Mouse (Mus musculus): Measurements from ENCODE around the gene Uevld.
"Not testable (repeated sequence)": the region's sequence is repeated elsewhere in the genome, so short reads cannot be mapped to it uniquely, and the experiment has no call there.

Uevld gene

DNA sequence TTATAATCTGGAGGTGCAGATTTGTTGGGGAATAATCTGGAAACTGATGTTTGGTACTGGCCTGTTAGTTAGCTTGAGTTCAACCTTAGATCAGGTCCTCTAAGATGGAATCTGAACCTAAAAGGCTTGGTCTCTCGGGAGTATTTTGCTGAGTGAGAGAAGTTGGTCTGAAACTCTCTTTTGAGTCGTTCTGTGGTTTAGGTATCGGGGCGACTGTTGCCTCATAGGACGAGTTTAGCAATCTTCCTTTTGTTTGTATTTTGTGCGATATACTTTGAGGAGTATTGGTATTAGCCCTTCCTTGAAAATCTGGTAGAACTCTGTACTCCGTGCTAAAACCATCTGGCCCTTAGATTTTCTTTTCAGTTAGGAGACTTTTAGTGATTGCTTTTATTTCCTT lies 5.7 kb upstream of the Uevld start:
- DNase-seq, result no peak

DNA sequence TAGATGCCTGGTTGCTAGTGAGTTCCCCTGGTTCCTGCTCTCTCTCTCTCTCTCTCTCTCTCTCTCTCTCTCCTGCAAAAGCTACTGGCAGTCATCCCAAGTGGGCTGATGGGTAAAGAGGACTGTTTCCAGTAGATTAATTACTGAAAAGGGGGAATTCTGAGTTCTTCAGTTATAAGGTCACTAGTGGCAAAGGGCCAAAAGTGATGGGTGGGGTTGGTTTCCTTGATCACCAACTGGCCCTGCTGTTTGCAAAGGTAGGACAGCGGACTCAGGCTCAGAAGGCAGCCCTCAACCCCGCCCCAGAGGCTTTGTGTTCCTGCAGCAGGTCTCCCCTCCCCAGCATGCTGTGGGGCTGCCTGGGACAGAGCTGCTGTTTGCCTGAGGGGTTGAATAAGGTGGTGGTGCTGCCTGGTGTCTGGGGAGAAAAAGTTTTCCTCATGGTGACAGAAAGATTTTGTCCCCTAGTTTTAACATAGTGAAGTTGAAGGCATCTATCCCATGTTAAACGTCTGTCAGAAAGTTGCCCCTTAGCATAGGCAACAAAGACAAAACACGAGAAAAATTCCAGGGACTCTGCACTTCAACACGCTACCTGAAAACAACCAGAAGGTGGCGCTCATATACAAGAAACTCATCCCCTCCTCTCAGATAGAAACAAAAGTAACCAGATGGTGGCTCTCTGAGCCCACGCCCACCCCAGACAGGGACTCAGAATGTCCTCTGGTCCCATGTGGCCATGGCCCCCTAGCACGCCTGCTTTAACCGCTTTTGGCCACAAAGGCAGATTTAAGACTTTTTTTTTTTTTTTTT lies 4.7 kb upstream of the Uevld start:
- peak; percentile 52 to 53 for DNase-seq

DNA sequence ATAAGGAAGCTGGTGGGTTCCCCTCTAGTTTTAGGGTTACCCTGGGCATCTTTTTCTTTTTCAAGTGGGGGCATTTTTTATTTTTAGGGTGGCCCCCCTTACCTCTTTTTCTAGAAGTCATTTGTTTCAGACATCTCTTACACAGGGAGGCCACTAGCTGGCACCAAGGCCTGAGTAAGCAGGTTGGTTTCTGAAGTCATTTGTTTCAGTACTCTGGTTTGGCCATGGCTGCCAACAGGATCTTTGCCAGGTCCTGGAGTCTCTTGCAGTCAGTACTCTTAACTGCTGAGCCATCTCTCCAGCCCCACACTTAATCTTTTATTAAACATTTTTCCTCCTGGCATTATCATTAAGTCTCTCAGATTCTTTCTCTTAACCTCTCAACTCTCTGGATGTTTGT lies 3.8 kb upstream of the Uevld start:
- no peak for DNase-seq

DNA sequence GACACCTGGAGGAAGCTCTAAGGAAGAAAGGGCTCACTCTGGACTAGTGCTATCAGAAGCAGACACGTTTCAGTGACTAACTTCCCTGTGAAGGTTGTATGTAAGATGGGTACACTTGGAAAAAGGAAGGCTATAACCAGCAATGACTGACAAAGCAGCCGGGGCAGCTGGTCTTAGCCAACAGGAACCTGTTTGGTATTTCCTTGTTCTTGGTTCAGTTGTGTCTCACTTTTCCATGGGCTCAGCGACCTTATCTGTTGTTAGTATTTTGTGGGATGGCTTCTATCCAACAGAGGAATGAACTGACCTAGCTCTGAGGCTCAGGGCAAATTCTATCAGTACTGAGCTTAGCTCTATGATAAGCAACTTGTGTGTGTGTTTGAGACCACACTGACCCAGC lies 2.7 kb upstream of the Uevld start:
- DNase-seq, result no peak

DNA sequence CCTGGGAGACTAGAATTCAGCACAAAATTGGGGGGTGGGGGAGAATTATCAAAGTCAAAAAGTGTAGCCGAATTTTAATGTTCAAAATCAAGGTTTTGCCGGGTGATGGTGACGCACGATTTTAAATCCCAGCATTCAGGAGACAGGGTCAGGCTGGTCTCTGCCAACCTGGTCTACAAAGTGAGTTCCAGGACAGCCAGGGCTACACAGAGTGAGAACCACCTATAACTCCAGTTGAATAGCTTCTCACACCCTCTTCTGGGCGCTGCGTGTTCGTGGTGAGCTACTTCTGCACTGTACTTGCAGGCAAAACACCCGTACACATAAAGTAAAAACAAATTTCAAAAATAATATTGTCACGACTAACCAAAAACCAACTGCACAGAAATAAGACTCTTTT lies 526 bp upstream of the Uevld start:
- no peak for DNase-seq

DNA sequence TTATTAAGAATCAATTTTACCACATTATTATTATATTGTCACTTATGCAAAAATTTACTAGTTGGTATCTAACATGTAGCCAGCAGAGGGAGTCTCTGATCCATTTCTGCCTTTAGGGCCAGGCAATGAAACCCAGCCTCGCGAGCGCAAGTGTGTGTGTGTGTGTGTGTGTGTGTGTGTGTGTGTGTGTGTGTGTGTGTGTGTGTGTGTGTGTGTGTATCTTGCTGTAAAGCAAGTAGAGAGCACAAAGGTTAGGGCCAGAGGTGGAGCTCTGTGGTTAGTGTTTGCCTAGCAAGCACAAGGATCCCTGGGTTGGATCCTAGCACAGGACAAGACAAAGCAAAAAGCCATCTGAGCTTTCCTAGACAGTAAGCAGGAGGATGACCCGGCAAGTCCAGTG lies 22.5 kb downstream of the Uevld start:
- no peak for DNase-seq

DNA sequence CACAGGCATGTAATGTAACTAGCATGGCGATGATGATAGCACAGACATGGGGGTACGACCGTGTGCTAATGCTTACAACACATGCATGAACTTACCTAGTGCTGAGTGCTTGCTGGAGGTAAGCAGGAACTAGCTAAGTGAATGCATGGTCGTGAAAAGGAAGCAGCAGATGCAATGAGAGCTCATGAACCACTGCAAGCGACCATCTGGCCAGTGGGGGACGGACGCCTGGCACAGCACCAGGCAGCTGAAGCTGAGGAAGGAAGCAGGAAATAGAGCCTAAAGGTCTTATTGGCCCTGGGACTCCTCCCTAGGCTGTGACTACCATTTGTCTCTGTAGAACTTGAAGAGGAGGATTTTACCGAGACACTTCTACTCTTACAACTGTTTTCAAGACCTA lies 23.5 kb downstream of the Uevld start:
- no peak for DNase-seq

DNA sequence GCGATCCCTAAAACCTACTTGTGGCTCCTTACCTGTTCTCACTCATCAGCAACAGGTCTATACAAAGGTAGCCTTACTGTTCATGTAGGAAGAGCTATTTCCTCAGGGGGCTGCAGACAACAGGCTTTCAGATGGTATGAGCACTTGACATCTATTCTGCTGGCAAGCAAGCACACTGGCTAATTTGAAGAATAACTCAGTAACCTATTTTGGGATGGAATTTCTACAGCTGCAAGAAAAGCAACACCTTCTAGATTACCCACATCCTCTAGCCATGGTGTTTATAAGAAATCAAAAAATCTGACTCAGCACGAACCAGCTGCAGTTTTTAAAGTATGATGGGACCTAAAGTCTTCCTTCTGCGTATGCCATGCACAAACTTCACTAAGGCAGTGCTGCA lies 27.0 kb downstream of the Uevld start:
- DNase-seq, result no peak

DNA sequence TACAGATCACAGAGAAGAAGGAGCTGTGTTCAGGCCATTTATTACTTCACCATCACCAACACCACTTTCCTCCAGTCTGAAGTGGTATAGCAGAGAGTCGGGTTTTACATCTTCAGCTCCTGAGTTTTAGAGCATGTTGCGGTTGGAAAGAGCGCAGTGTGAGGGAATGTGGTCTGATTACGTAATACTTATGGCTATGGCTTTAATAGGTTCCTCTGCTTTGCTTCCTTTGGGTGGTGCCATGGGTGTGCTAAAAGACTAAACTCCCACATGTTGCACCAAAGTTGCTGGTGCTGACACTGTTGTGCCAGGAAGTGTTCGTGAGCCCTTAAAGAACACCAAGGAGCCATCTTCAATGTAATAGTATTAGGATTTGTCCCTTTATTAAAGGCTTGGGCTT lies 30.0 kb downstream of the Uevld start:
- no peak for DNase-seq

DNA sequence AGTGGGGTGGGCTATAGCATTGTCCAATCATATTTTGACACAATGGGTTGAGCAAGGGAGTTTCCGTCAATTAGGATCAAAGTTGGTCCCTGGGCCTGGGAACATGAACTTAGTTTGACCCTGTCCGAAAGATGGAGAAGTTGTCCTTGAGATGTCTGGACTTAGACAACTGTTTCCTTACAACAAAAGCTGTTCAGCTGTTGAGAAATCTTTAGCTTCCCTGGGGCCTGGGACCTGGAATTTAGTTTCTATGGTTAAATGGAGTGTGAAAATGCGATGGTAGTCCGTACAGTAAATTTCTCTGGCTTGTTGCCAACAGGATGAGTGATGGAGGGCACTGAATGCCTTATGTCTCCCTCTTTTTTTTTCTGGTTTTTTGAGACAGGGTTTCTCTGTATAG lies 36.3 kb downstream of the Uevld start:
- DNase-seq, result no peak

DNA sequence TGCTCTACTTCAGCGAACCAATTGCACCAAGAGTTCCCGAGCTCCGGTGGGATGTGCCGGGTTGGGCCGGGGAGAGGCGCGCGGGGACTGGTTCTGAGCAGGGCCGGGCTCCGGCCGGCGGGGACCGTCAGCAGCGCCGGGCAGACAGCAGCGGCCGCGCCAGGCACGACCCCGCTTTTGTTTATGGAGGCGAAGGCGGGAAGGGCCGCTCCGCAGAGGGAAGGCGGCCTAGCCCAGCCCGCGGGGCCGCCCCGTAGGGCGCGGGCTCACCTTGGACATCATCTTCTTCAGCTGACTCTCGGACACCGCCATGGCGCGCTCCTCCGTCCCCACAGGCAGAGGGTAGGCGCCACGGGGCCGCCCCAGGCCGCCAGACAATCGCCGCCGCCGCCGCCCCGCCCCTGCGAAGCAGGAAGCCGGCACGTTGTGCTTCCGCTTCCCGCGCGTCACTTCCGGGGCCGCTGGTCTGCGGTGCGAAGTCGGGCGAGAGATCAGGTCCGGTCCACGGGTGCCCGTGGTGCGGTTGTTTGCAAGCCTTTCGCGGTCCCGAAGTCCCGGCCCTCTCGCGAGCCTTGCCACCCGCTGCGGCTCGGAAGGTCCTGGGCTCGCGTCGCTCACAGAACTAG lies 38.7 kb downstream of the Uevld start, which contains the start of gene Tsg101:
Tsg101 (minus strand) TSS at position 419 of the 626 bp plus-strand sequence.
- peak; percentile 89 for DNase-seq

DNA sequence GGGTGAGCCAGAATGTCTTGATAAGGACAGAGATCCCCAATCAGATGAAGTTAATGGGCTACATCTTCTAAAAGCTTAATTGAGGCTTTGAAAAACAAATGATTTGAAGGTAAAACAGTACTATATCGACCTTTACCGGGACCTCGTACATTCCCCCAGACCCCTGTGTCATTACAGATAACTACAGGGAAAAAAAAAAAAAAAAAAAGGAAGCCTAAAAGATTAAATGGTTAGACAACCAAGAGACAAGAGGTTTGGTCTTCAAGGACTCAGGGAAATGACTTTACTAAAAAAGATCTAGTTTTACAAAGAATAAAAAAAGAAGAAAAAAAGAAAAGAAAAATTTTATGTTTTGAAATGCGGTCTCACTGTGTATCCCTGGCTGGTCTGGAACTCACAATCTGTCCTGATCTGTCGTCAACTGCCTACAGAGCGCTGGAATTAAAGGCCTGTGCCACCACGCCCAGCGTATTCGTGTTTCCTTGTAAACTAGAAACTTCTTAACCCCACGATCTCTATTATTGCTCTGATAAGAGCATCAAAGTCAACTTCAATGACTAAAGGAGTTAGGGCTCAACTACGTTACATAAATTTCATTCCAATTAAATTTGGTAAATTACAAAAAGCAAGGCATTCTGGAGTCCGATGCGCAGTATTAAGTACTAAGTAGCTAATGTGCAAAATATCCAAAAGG lies 39.5 kb downstream of the Uevld start:
- DNase-seq, result no peak

DNA sequence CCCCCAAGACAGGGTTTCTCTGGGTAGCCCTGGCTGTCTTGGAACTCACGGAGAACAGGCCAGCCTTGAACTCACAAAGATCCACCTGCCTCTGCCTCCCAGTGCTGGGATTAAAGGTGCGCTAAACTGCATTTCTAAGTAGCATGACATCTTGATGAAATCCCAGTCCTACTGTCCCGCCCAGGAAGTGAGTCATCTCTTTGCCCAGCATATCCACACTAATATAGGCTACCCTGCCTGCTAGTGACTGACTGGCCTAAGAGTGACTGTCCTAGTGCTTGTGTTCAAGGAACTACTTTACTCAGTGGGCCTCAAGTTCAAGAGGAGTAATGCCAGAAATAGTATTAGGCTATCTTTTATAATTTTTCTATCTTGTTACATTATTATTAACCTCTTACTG lies 42.0 kb downstream of the Uevld start:
- no peak for DNase-seq

DNA sequence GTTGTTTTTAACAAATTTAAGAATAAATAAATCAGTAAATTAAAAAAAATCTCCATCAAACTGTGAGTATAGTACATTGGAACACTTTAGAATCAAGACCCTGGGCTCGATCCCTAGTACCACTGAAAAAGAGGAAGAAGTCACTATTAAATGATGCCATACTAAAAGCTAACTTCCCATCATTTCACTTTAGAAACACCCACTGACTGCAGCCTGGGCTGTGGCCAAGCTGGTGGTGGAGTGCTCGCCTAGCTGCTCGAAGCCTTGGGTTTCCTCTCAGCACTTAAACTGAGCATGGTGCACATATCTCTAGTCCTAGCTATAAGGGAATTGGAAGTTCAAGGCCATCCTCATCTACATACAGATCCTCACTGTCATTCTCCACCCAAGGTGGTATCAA lies 47.1 kb downstream of the Uevld start:
- DNase-seq, result no peak

DNA sequence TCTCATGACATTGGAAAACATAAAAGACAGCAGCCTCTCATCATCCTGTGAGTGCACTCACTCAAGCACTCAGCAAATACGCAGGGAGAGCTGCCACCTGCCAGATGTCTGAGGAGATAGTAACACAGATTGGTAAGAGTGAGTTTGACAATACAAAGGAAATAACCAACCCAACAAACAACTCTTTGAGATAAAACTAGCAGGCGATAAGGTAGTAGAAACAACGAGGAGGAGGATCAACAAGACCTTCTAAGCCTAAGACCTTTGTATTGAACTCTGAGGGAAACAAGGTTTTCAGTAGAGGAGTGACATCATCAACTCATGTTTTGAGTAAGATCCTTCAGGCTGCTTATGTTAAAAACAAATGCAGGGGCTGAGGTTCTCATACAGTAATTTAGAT lies 59.0 kb downstream of the Uevld start:
- peak in 1 of 2 experiments; percentile 16 for DNase-seq

DNA sequence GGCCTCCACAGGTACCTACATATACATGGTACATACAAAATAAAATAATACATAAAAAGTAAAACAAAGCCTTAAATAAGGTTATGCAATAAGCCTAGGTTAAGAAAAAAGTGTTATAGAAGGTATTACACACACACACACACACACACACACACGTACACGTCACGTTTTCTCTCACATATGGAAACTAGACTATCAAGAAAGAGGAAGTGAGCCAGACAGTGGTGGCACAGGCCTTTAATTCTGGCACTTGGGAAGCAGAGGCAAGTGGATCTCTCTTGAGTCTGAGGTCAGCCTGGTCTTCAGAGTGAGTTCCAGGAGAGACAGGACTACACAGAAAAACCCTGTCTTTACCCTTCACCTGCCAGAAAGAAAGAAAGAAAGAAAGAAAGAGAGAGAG lies 62.8 kb downstream of the Uevld start:
- DNase-seq, result no peak

DNA sequence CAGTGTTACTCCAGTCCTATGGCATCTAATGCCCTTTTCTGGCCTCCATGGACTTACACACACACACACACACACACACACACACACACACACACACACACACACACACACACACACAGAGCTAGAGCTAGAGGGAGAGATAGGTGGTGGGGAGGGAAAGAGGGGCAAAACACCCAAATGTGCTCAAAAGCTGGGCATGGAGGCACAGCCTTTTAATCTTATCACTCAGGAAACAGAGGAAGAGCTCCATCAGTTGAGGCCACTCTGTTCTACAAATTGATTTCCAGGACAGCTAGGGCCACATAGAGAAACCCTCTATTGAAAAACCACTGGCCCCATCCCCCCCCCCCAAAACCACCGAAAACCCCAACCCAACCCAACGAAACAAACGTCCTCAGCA lies 75.0 kb downstream of the Uevld start:
- DNase-seq, result no peak

DNA sequence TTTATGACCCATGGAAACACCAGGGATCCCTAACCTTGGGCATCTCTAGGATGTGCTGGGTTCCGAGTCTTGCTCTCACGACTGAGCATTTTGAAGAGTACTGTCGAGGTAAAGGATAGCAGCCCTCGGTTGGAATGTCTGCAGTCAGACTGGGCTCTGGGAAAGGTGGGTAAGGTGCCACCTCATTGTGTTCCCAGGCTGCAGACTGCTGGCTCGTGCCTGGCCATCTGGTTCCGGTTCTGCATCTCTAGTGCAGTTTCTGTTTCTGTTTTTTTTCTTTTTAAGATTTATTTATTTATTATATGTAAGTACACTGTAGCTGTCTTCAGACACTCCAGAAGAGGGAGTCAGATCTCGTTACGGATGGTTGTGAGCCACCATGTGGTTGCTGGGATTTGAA lies 76.4 kb downstream of the Uevld start:
- not testable (repeated sequence) for DNase-seq

DNA sequence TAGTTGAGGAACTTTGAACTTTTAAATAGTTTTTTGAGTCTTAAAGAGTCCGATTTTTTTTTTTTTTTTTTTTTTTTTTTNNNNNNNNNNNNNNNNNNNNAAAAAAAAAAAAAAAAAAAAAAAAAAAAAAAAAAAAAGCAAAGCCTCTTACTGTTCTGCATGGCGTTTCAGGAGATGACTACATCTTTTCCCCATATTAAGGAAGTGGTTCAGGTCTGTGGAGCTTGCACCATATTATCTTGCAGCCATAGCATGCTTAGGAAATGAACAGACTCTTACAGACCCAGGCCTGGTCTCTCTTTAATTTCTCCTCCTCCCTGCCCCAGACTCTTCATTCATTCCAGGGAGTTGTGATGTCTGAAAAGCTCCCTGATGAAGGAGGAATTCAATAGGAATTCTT lies 77.3 kb downstream of the Uevld start:
- DNase-seq, result no peak

DNA sequence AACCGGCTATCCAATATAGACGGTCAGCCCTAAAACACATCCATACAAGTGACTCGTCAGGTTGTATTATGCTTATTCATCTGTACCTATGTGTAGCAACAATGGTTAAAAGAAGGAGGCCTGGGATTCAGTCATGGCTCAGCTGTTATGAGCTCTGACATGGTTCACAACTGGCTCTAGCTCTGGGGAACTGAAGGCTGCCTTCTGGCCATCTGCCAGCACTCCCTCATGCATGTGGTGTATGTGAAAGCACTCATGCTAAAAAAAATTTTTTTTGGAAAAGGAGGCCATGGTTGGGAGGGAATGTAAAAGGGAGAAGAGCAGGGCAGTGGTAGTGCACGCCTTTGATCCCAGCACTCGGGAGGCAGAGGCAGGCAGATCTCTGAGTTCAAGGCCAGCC lies 78.5 kb downstream of the Uevld start:
- no peak for DNase-seq

DNA sequence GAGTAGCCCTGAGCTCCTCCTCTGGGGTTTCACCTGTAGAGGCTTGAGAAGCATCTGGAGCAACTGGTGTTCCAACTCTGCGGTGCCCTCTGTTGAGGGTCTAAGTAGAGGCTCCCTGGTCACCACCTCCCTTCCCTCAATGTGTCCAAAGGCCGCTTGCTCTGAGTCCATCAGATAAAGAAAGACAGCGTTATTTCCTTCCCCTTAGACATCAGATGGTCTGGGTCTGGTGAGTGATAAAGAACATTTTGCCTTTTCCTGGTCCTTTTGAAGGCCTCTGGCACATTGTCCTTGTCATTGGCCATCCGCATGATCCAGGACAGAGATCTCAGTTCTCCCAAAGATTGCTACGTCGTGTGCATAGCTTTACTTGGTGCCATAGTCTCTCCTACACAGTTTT lies 81.1 kb downstream of the Uevld start:
- no peak for DNase-seq

DNA sequence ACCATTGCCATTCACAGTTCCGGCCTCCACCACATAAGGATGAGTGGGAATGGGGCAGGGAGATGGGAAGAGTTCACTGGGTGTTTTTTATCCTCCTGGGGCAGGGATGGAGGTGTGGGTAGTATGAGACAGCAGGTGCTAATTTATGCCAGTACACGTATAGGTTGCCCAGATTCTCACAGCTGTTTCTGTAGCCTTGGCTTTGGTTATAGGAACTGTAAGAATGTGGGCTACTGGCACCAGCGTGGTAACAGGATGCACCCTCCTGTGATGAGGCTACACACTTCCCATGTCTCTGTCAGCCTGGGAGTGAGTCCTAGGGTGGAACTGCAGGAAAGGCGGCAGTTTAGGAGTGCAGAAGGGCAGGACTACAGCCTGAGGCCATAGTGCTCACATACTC lies 81.5 kb downstream of the Uevld start:
- DNase-seq, result no peak

Data from thymus, postnatal 36 days (tissue).